Mouse (Mus musculus) hindlimb bud, embryonic 11.5 days (tissue): ENCODE results near the gene Auts2.

Source experiments
- DNase-seq: peaks from one replicate; pipeline ENCODE4 v3.0.0-alpha.2; 2012; ENCODE audit warnings: low read depth, low spot score; ENCODE audit errors: extremely low spot score

The Auts2 gene

GRCm38 (mm10) chr5:131430109-131430508, 1113.0 kb downstream of the Auts2 start:
- no peak for DNase-seq

DNA sequence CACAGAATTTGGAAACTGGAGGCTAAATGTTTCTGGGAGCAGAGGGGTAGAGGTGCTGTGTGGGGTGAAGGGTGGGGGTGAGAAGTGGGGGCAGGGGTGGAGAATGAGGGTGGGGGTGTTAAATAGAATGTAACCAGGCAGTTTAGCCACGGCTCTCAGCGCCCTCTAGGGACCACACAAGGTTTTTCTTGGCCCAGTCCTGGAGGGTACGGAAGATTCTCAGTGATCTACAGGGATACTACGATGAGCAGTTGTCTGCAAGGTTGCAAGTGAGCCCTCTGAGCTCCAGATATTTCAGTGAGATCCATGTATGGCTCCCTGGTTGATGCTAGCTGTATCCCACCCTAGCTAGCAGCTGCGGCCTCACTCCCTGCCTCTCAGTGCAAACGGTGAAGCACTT, 1113.6 kb downstream of the Auts2 start:
- no peak for DNase-seq

DNA sequence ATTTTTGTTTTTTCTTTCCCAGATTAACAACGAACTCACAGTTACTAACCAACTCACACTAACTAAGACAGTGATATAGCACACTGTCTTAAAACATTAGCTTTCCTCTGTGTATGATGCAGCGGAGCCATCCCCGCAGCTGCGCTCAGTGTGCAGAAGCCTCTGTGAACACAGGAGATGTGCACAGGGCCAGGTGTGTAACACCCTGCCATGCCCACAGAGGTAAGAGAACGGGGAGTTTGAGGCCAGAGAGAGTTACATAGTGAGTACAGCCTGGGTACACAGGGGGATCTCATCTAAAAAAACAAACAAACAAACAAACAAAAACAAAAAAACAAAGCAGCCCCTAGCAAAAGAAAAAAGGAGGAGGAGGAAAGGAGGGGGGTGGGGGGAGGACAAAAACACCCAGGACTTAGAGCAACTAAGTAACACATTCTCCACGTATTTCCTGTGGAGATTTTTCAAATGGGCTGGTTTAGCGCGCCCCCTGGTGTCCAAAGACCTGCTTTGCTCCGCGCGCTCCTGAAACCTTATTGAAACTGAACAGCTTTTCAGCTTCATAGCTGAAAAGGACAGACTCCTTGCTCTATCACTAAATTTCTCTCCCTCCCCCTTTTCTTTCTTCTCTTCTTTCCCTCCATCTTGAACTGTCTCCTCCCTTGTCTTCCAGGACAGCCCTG, 1115.3 kb downstream of the Auts2 start:
- no peak for DNase-seq

- DNase-seq: no peak
Observed at GRCm38 (mm10) chr5:131422737-131423136, 1120.4 kb downstream of the Auts2 start.

DNA sequence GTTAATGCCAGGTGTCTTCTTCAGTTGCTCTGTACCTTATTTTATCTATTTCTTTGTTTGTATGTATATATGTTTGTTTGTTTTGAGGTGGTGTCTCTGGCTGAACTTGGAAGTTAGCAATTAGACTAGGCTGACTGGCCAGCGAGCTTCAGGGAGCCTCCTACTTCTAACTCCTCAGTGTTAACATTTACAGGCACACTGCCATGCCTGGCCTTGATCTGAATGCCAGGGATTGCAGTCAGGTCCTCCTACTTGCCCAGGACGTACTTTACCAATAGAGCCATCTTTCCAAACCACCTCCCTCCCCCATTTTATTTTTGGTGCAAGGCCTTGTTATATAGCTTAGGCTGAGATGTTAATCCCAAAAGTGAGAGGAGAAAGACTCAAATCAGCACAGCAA, 1122.7 kb downstream of the Auts2 start:
- no peak for DNase-seq

GRCm38 (mm10) chr5:131415902-131416545, 1127.1 kb downstream of the Auts2 start:
- DNase-seq: no peak

- no peak for DNase-seq
Observed at GRCm38 (mm10) chr5:131398250-131398649, 1144.9 kb downstream of the Auts2 start.

DNA sequence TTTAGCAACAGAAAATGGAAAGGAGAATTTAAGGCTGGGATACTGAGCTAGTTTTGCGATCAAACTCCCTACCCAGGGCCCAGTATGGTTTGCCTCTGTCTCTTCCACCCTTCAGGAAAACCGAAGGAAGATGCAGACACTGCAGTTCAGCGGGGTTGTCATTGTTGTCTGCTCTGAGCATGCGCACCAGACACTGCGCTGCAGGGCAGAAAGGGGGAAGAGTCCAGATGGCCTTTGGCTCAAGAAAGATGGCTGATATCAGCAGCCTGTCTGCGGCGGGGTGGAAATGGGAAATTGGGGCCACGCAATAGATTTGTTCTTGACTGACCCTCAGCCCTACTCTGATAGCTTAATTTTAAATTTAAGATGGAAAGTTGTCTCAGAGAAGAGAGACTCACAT, 1147.4 kb downstream of the Auts2 start:
- no peak for DNase-seq
